Mouse (Mus musculus) intestine, embryonic 16.5 days (tissue): Measurements from ENCODE around the gene Cobl. TPM values are rescaled to one million over a fixed set of nuclear protein-coding genes. Genes with fewer than 3 reads are reported as not detected.

Source experiments
- ATAC-seq: fragments of 200-750 bp; cut with Nextera tagmentation; 2 replicates; pipeline ENCODE4 v1.8.0; 2017; ENCODE audit warnings: moderate TSS enrichment, moderate library complexity
- H3K27ac ChIP-seq: fragments of 300-500 bp; sonication (generic); 2 replicates; pipeline ENCODE4 v1.5.1; 2014; ENCODE audit warnings: mild to moderate bottlenecking, low read length
- H3K27me3 ChIP-seq: fragments of 300-500 bp; sonication (generic); replicated peaks from 2 replicates; pipeline ENCODE4 v1.6.1; 2014; ENCODE audit warnings: low read length, control low read depth, mixed read lengths; ENCODE audit not compliant: control insufficient read depth, insufficient read depth
- H3K36me3 ChIP-seq: fragments of 300-500 bp; sonication (generic); 2 replicates; pipeline ENCODE4 v1.6.1; 2014; ENCODE audit warnings: low read length, control low read depth; ENCODE audit not compliant: control insufficient read depth, insufficient read depth
- H3K4me1 ChIP-seq: fragments of 300-500 bp; sonication (generic); 2 replicates; pipeline ENCODE4 v1.6.1; 2014; ENCODE audit warnings: low read length, control low read depth, mixed read lengths; ENCODE audit not compliant: control insufficient read depth, insufficient read depth
- H3K4me2 ChIP-seq: fragments of 300-500 bp; sonication (generic); 2 replicates; pipeline ENCODE4 v1.6.1; 2014; ENCODE audit warnings: low read depth, low read length, control low read depth
- H3K4me3 ChIP-seq: fragments of 300-500 bp; sonication (generic); 2 replicates; pipeline ENCODE4 v1.5.1; 2014; ENCODE audit warnings: mild to moderate bottlenecking, low read length
- H3K9ac ChIP-seq: fragments of 300-500 bp; sonication (generic); 2 replicates; pipeline ENCODE4 v1.6.1; 2014; ENCODE audit warnings: low read depth, low read length
- H3K9me3 ChIP-seq: fragments of 300-500 bp; sonication (generic); 2 replicates; pipeline ENCODE4 v1.6.1; 2016; ENCODE audit warnings: low read length, control low read depth; ENCODE audit not compliant: control insufficient read depth
- WGBS: fragments of 180-500 bp; shearing (Covaris S2); extraction: QIAGEN DNeasy Blood & Tissue Kit; methylation state at CpG from one replicate; pipeline ENCODE4 v1.1.7; 2014; 5-methylcytosine and 5-hydroxymethylcytosine counted together
- polyA plus RNA-seq: library from polyadenylated mRNA; unstranded; fragments of >200 nt; fragmentation: Nextera tagmentation; extraction: Ambion mirVana; gene quantifications from 2 replicates; pipeline ENCODE4 v1.2.1, GENCODE M21; 2015

The Cobl gene
- polyA plus RNA-seq, 1 experiment from 2014 or later, result 7.4 TPM

- H3K36me3 ChIP-seq, result no peaks in the 10 kb centered on the region
- no peak overlapping the region for H3K4me3 ChIP-seq
- no peak overlapping the region for H3K4me2 ChIP-seq
- no peak overlapping the region for H3K9ac ChIP-seq
- WGBS, result 77% methylated on average over 4 of the region's 4 CpGs
- no peaks in the 10 kb centered on the region for H3K27me3 ChIP-seq
- no peaks in the 10 kb centered on the region for H3K9me3 ChIP-seq
- no peaks in the 10 kb centered on the region for H3K4me1 ChIP-seq
- peak overlapping the region; percentile 54 for H3K27ac ChIP-seq
- ATAC-seq, result peak; percentile 94
Observed at GRCm38 (mm10) chr11:12411075-12411807, 53.5 kb downstream of the Cobl start.

DNA sequence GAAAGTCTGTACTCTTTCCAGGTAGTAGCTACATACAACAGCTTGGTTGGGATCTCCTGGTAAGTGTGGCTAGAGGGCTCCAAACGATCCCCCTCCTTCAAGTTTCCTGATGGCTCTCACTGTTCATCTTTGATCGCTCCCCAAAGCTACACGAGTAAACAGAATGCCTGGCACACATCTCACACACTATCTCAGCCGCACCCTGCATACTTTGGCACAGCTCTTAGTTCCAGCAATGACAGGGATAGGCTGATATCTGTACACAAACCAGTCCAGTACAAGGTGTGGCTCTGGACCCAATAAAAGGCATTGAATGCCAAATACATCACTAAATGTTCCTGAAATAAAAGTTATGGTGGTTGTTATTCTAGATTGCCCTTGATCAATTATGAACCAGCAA is 55.3 kb downstream of the Cobl start:
- no peaks in the 10 kb centered on the region for H3K36me3 ChIP-seq
- WGBS, result 65% methylated on average over 4 of the region's 4 CpGs
- no peaks in the 10 kb centered on the region for H3K27me3 ChIP-seq
- H3K9ac ChIP-seq, result no peak overlapping the region
- peak; percentile 89 for ATAC-seq
- H3K9me3 ChIP-seq, result no peaks in the 10 kb centered on the region
- H3K4me2 ChIP-seq, result no peak overlapping the region
- H3K4me1 ChIP-seq, result no peaks in the 10 kb centered on the region
- H3K4me3 ChIP-seq, result no peak overlapping the region
- H3K27ac ChIP-seq, result no peak overlapping the region

GRCm38 (mm10) chr11:12407834-12408233 is 56.9 kb downstream of the Cobl start:
- ATAC-seq, result no peak
- 91% methylated on average over 6 of the region's 6 CpGs for WGBS

GRCm38 (mm10) chr11:12399903-12400302 is 64.9 kb downstream of the Cobl start:
- Histone ChIP-seq H3K27ac (no peak overlapping the region), H3K4me3 (no peak overlapping the region), H3K4me2 (no peak overlapping the region), H3K9me3 (no peaks in the 10 kb centered on the region), H3K9ac (no peak overlapping the region), H3K27me3 (no peaks in the 10 kb centered on the region), H3K36me3 (no peaks in the 10 kb centered on the region), H3K4me1 (0 out of 2 replicates have a peak, but pooled peaks cover 2% of the 10 kb centered on the region)
- ATAC-seq, result no peak
- 96% methylated on average over 2 of the region's 2 CpGs for WGBS

More at GRCm38 (mm10) chr11:12407834-12408233, 56.9 kb downstream of the Cobl start:
- Histone ChIP-seq H3K4me3 (no peak overlapping the region), H3K4me2 (no peak overlapping the region), H3K27ac (no peak overlapping the region), H3K9ac (no peak overlapping the region), H3K9me3 (no peaks in the 10 kb centered on the region), H3K27me3 (no peaks in the 10 kb centered on the region), H3K4me1 (0 out of 2 replicates have a peak, but pooled peaks cover 2% of the 10 kb centered on the region), H3K36me3 (no peaks in the 10 kb centered on the region)

DNA sequence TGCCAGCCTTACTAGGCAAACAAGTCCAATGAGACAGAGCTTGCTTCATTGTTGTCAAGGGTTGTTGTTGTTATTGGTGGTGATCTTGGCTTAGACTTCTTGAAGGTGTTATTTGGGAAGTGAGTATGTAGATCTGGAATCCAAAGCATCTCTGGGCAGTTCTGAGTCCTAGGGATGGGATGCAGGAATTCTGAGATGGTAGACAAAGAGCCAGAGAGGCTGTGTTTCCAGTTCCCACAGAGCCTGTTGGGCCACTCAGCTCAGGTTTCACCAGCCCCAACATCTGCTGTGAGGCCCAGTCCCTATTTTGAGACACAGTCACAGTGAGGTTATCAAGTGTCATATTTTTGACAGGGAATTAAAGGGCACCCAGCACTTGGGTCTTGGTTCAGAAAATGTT is 68.6 kb downstream of the Cobl start:
- H3K4me3 ChIP-seq, result no peak overlapping the region
- no peak overlapping the region for H3K27ac ChIP-seq
- no peak for ATAC-seq
- H3K4me2 ChIP-seq, result no peak overlapping the region
- no peak overlapping the region for H3K9ac ChIP-seq
- H3K9me3 ChIP-seq, result no peaks in the 10 kb centered on the region
- H3K4me1 ChIP-seq, result no peaks in the 10 kb centered on the region; the same call in 1 of the 2 replicates
- no peaks in the 10 kb centered on the region for H3K36me3 ChIP-seq
- H3K27me3 ChIP-seq, result no peaks in the 10 kb centered on the region

GRCm38 (mm10) chr11:12394701-12395100 is 70.1 kb downstream of the Cobl start:
- 46% methylated on average over 1 of the region's 1 CpGs for whole genome bisulfite sequencing
- Histone ChIP-seq H3K4me1 (peaks cover 4% of the 10 kb centered on the region; the same call in 1 of the 2 replicates), H3K36me3 (no peaks in the 10 kb centered on the region), H3K27ac (peak overlapping the region; percentile 55; the same call in 1 of the 2 replicates), H3K9ac (no peak overlapping the region), H3K9me3 (no peaks in the 10 kb centered on the region), H3K4me3 (no peak overlapping the region), H3K4me2 (no peak overlapping the region), H3K27me3 (no peaks in the 10 kb centered on the region)
- no peak for ATAC-seq

DNA sequence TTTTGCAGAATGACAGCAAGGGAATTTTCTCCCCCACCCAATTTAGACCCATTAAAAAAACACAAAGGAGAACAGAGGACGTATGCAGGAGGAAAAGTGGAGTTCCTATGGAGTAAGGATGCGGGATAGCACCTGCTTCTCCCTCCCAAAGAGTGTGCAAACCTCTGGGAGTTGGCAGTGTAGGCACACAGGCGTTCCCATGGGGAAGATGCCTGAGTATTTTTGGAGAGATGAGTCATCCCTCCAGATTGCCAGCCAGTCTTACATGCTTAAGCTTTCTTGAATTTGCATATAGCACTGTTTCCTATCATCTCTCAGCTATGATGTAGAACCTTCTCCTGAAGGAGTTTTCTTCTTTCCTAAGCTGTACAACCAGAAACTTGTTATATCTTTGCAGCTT is 70.6 kb downstream of the Cobl start:
- no peak for ATAC-seq
- Histone ChIP-seq H3K36me3 (no peaks in the 10 kb centered on the region), H3K9ac (no peak overlapping the region), H3K4me1 (peaks cover 4% of the 10 kb centered on the region; the same call in 1 of the 2 replicates), H3K27me3 (no peaks in the 10 kb centered on the region), H3K27ac (peak overlapping the region; percentile 55; the same call in 1 of the 2 replicates), H3K4me2 (no peak overlapping the region), H3K9me3 (no peaks in the 10 kb centered on the region), H3K4me3 (no peak overlapping the region)
- WGBS, result 59% methylated on average over 3 of the region's 3 CpGs

DNA sequence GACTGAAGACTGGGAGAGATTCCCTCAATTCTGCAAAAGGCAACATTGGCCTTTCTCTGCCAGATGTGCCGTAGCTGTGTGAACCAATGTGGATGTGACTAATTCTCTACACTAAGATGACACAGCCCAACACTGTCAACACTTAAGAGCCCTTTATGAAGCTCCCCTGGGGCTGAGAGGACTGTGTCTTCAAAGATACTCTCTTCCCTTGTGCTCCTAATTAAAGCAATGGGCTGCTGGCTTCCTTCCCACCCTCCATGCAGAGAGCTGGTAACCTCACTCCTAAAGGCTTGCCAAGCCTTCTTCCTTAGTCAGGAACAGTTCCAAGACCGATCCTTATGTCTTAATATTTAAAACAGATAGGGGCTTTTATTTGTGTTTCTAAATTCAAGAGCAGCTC is 79.9 kb downstream of the Cobl start:
- no peaks in the 10 kb centered on the region for H3K27me3 ChIP-seq
- ATAC-seq, result peak; percentile 58; the same call in 1 of the 2 replicates
- no peak overlapping the region for H3K4me3 ChIP-seq
- H3K27ac ChIP-seq, result no peak overlapping the region
- peaks cover 2% of the 10 kb centered on the region; the same call in 1 of the 2 replicates for H3K4me1 ChIP-seq
- H3K9me3 ChIP-seq, result no peaks in the 10 kb centered on the region
- H3K4me2 ChIP-seq, result no peak overlapping the region
- 53% methylated on average over 2 of the region's 2 CpGs for WGBS
- no peak overlapping the region for H3K9ac ChIP-seq
- no peaks in the 10 kb centered on the region for H3K36me3 ChIP-seq

DNA sequence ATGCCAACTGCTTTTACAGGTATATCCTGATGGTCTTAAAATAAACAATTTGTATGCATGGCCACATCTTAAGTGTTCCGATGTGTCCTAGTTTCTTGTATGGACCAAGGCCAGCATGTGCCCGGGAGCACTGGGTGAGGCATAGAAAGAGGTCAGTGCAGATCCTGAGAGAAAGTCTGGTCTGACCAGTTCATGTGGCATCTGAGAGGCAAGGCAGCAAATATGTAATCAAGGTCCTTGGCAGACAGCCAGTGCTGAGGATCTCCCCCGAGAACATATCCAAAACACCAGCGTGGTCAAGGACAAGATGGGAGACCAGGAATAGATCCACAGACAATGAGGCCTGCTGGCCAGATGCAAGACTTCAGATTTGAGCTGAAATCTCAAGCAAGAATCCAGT is 81.8 kb downstream of the Cobl start:
- no peaks in the 10 kb centered on the region for H3K9me3 ChIP-seq
- 54% methylated on average over 4 of the region's 4 CpGs for WGBS
- no peak for ATAC-seq
- H3K4me3 ChIP-seq, result no peak overlapping the region
- peaks cover 2% of the 10 kb centered on the region; the same call in 1 of the 2 replicates for H3K4me1 ChIP-seq
- no peaks in the 10 kb centered on the region for H3K27me3 ChIP-seq
- no peak overlapping the region for H3K9ac ChIP-seq
- no peaks in the 10 kb centered on the region for H3K36me3 ChIP-seq
- no peak overlapping the region for H3K4me2 ChIP-seq
- no peak overlapping the region for H3K27ac ChIP-seq
